Mouse (Mus musculus): Measurements from ENCODE around the gene Trappc5.

Trappc5 gene

GRCm38 (mm10) chr8:3676131-3676992, at the start of gene Trappc5:
TSS of gene Trappc5 (plus strand) at chr8:3676299.
- in situ Hi-C loops (cut with MboI; ENCODE audit: unreplicated experiment in 2 of 2): loop anchor here (5.0 to 10.0 kb wide), 3 partner anchors 59 to 322 kb away; partner anchors contain the start of gene A430078G23Rik (in 2 of the 2)

DNA sequence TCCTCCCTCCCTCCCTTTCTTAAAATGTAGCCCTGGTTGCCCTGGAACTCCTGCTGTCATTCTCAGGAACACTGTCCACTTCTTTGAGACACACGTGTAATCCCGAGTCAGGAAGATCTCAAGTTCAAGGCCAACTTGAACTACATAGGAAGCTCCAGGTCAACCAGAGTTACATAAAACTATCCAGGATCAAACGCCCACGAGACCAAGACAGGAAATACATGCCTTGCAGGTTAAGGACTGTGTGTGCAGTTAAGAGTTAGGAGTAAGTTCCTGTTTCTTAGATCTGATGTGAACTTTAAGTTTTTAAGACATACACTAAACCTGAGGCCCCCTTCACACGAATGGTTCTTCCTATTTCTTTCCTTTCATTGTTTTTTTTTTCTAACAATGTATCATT, 49.1 kb upstream of the Trappc5 start:
- in situ Hi-C loops (cut with MboI; ENCODE audit: unreplicated experiment in 2 of 2): loop anchor here (5.0 to 10.0 kb wide), 3 partner anchors 110 to 272 kb away; partner anchors contain the start of genes Pnpla6 (in 2 of the 2) and A430078G23Rik (in 1 of the 2)

- in situ Hi-C loops (cut with MboI; ENCODE audit: unreplicated experiment in 2 of 2): loop anchor here (5.0 to 10.0 kb wide), 3 partner anchors 111 to 273 kb away; partner anchors contain the start of genes Pnpla6 (in 2 of the 2) and A430078G23Rik (in 1 of the 2)
Measured at GRCm38 (mm10) chr8:3628014-3628413, 48.1 kb upstream of the Trappc5 start.

DNA sequence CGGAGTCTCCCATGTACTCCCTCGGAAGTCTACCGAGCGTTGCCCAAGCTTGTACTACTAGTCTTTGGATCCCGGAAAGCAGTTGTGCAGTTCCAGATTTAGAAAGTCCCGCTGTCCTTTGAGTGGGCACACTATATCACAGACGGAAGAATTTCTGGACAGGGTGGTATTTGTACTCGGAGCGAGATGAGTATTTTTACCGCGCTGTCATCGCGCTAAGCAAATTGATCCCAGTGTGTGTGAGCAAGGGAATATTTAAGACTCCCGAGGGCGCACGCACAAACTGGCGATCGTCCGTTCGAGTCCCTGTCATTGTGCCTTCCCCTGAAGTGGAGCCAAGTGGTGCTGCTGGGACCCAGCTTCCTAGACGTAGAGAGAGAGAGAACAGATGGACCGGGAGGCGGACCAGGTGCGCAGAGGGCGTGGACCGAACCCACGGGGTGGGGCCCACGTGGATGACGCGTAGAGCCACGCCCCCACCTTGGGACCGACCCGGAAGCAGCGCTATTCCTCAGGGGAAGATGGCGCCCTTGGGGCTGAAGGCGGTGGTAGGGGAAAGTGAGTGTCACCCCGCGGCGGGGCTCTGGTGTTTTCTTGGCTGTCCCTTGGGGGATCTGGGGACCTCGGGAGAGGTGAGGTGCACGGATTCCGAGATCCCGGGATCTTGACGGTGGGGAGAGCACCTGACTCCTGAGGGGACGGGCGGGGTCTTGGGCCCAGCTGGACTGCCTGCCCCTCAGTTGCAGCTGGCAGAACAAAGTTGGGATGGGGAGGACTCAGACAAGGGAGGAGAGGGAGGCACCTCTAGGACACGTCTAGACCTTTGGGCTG, 45.2 kb upstream of the Trappc5 start, which contains the start of gene Stxbp2:
TSS of gene Stxbp2 (plus strand) at position 309 of the 831 bp plus-strand sequence.
- in situ Hi-C loops (cut with MboI; ENCODE audit: unreplicated experiment in 2 of 2): no loop called here

- in situ Hi-C loops (cut with MboI; ENCODE audit: unreplicated experiment in 2 of 2): no loop called here
Measured at GRCm38 (mm10) chr8:3631478-3631875, 44.6 kb upstream of the Trappc5 start.

DNA sequence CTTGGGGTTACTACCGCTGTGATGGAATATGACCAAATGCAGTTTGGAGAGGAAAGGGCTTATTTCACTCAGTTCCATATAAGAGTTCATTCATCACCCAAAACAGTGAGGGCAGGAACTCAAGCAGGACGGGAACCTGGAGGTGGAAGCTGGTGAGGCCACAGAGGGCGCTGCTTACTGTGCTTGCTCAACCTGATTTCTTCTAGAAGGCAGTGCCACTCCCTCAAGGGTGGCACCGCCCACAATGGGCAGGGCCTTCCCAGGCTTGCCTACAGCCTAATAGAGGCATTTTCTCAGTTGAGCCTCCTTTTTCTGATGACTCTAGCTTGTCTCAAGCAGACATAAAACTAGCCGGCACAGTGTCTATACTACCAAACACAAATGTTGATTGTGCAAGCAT, 30.3 kb upstream of the Trappc5 start:
- in situ Hi-C loops (cut with MboI; ENCODE audit: unreplicated experiment in 2 of 2): no loop called here

DNA sequence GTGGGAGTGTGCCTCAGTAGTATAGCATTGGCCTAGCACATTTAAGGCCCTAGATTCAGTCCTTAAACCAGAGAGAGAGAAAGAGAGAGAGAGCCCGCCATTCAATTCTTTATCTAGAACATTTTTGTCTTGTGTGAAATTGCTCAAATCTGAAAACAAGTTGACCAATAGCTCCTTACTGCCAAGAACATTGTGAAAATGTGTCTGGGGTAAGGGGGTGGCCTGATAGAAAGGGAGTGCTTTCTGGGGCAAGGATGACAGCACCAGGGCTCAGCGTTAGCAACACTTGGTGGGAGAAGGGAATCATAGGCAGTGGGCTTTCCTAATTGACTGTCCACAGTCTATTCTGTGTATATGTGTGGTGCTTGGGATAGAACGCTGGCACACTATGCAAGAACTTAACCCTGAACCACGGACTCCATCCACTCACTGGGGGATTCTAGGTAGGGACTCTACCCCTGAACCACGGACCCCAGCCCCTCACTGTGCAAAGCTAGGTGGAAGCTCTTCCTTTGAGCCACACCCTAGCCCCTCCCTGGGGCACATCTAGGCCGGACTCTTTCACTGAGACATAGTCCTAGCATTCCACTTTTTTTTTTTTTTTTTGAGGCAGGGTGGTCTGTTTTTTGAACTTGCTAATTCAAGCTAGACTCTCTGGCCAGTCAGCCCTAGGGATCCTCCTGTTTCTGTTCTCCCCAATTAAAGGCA, 29.1 kb upstream of the Trappc5 start:
- in situ Hi-C loops (cut with MboI; ENCODE audit: unreplicated experiment in 2 of 2): no loop called here

DNA sequence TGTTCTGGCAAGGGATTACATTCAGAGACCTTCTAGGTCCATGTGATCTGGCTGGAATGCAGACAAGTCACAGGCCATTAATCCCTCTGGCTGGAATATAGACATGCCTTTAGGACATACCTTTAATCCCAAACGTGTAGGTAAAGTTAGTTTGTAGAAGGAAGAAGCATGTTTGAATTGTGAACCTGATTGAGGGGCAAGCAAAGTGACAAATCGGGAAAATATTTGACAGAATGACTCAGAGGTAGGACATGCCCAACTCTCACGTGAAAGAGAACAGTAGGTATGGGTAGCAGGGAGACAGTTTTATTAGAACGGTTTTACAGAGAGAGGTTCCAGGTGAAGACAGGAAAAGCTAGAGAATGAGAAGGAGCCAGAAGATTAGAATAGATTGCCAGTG, 28.5 kb upstream of the Trappc5 start:
- in situ Hi-C loops (cut with MboI; ENCODE audit: unreplicated experiment in 2 of 2): no loop called here

GRCm38 (mm10) chr8:3648268-3648667, 27.8 kb upstream of the Trappc5 start:
- in situ Hi-C loops (cut with MboI; ENCODE audit: unreplicated experiment in 2 of 2): no loop called here

- in situ Hi-C loops (cut with MboI; ENCODE audit: unreplicated experiment in 2 of 2): no loop called here
Measured at GRCm38 (mm10) chr8:3648990-3649389, 27.1 kb upstream of the Trappc5 start.

DNA sequence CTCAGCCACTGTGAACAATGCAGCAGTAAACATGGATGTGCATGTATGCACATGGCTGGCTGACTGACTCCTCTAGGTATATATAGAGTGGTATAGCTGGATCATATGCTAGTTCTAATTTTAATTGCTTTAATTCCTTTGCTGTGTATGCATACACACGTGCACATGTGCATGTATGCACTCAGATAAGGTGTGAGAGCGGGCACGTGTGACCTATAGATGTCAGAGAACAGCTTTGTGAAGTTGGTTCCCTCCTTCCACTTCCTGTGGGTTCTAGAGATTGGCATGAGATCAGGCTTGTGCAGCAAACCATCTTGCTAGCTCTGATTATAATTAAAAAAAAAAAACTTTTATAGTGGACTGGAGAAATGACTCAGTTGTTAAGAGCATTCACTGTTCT, 23.3 kb upstream of the Trappc5 start:
- in situ Hi-C loops (cut with MboI; ENCODE audit: unreplicated experiment in 2 of 2): no loop called here

GRCm38 (mm10) chr8:3654726-3655508, 21.2 kb upstream of the Trappc5 start:
- in situ Hi-C loops (cut with MboI; ENCODE audit: unreplicated experiment in 2 of 2): no loop called here

- in situ Hi-C loops (cut with MboI; ENCODE audit: unreplicated experiment in 2 of 2): no loop called here
Measured at GRCm38 (mm10) chr8:3655526-3655925, 20.6 kb upstream of the Trappc5 start, which contains the start of gene Retn. TSS of gene Retn (plus strand) at chr8:3655770.

- in situ Hi-C loops (cut with MboI; ENCODE audit: unreplicated experiment in 2 of 2): no loop called here
Measured at GRCm38 (mm10) chr8:3656725-3657381, 19.2 kb upstream of the Trappc5 start.

- in situ Hi-C loops (cut with MboI; ENCODE audit: unreplicated experiment in 2 of 2): no loop called here
Measured at GRCm38 (mm10) chr8:3660889-3661288, 15.2 kb upstream of the Trappc5 start.

DNA sequence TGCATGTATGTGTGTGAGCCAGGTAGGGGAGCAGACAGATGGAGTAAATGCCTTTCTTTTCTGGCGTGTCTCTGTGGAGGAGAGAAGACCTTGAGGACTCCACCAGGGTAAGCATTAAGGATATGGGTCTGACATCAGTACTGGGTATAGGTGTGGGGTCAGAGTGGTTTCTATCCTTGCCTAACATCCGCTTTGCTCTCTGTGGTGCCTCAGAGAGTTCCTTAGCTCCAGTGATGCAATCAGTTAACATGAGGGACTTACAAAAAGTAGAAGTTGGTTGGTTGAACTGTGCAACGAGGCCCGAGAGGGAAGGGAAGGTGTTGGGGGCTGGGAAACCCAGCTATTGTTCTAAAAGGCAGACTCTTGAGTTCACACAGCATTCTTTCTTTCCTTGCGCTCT, 11.7 kb upstream of the Trappc5 start:
- in situ Hi-C loops (cut with MboI; ENCODE audit: unreplicated experiment in 2 of 2): no loop called here

DNA sequence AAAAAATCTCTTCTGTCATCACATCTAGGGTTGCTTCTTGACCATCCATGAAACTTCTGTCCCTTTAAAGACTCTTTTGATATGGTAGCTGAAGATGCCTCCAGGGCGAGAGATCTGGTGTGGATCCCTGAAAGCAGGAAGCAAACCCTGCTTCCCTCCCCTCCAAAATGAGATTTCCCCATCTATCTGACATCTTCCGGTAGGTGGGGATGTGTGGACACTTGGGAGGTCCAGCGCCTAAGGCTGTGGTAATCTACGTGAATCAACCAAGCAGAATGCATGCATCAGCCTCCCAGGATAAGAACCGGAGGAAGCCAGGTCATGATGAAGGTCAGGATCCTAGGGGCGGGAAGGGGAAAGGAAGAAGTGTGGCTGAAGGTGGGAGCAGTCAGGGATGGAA, 10.6 kb upstream of the Trappc5 start, which contains the start of gene Mcemp1:
TSS of gene Mcemp1 (plus strand) at position 248 of the 400 bp plus-strand sequence.
- in situ Hi-C loops (cut with MboI; ENCODE audit: unreplicated experiment in 2 of 2): no loop called here

GRCm38 (mm10) chr8:3670388-3670787, 5.7 kb upstream of the Trappc5 start:
- in situ Hi-C loops (cut with MboI; ENCODE audit: unreplicated experiment in 2 of 2): loop anchor here (5.0 to 10.0 kb wide), 4 partner anchors 108 to 488 kb away; partner anchors contain the start of genes A430078G23Rik (in 2 of the 2) and Pex11g (in 2 of the 2)
